Mouse (Mus musculus) lung, embryonic 15.5 days (tissue): Measurements from ENCODE around the gene B830017H08Rik. TPM values are rescaled to one million over a fixed set of nuclear protein-coding genes. Genes with fewer than 3 reads are reported as not detected.

Experiments used
- ATAC-seq: fragments of 200-750 bp; cut with Nextera tagmentation; 2 replicates; pipeline ENCODE4 v1.8.0; 2017; ENCODE audit warnings: moderate number of reproducible peaks, borderline replicate concordance; ENCODE audit not compliant: low FRiP score, low TSS enrichment; ENCODE audit errors: extremely low read depth
- H3K27ac ChIP-seq: fragments of 300-500 bp; sonication (generic); 2 replicates; pipeline ENCODE4 v1.5.1; 2015; ENCODE audit warnings: moderate library complexity, mild to moderate bottlenecking, inconsistent platforms
- H3K27me3 ChIP-seq: fragments of 300-500 bp; sonication (generic); 2 replicates; pipeline ENCODE4 v1.6.1; 2015; ENCODE audit warnings: inconsistent platforms
- H3K36me3 ChIP-seq: fragments of 300-500 bp; sonication (generic); 2 replicates; pipeline ENCODE4 v1.6.1; 2015; ENCODE audit warnings: inconsistent platforms
- H3K4me1 ChIP-seq: fragments of 300-500 bp; sonication (generic); 2 replicates; pipeline ENCODE4 v1.6.1; 2015; ENCODE audit warnings: inconsistent platforms
- H3K4me2 ChIP-seq: fragments of 300-500 bp; sonication (generic); 2 replicates; pipeline ENCODE4 v1.6.1; 2015; ENCODE audit warnings: inconsistent platforms, mild to moderate bottlenecking, moderate library complexity
- H3K4me3 ChIP-seq: fragments of 300-500 bp; sonication (generic); 2 replicates; pipeline ENCODE4 v1.5.1; 2015; ENCODE audit warnings: mild to moderate bottlenecking, inconsistent platforms
- H3K9ac ChIP-seq: fragments of 300-500 bp; sonication (generic); 2 replicates; pipeline ENCODE4 v1.6.1; 2015; ENCODE audit warnings: inconsistent platforms
- H3K9me3 ChIP-seq: fragments of 300-500 bp; sonication (generic); 2 replicates; pipeline ENCODE4 v1.6.1; 2016; ENCODE audit warnings: inconsistent platforms
- WGBS: fragments of 180-500 bp; shearing (Covaris S2); methylation state at CpG from one replicate; pipeline ENCODE4 v1.1.7; 2015; 5-methylcytosine and 5-hydroxymethylcytosine counted together
- polyA plus RNA-seq: library from polyadenylated mRNA; unstranded; fragments of >200 nt; fragmentation: Nextera tagmentation; extraction: Ambion mirVana; gene quantifications from 2 replicates; pipeline ENCODE4 v1.2.1, GENCODE M21; 2015

The B830017H08Rik gene
- polyA plus RNA-seq, 1 experiment from 2014 or later, result not detected

- 34% methylated on average over 18 of the region's 18 CpGs for WGBS
- H3K9ac ChIP-seq, result peak overlapping the region; percentile 18
- H3K4me1 ChIP-seq, result peaks cover 87% of the 10 kb centered on the region
- no peaks in the 10 kb centered on the region for H3K9me3 ChIP-seq
- peak overlapping the region; percentile 56 for H3K4me2 ChIP-seq
- no peak for ATAC-seq
- H3K27me3 ChIP-seq, result peaks cover 73% of the 10 kb centered on the region
- H3K4me3 ChIP-seq, result peak overlapping the region; percentile 27
- peaks cover 6% of the 10 kb centered on the region; the same call in 1 of the 2 replicates for H3K36me3 ChIP-seq
- H3K27ac ChIP-seq, result no peak overlapping the region
These were observed 30.5 kb upstream of the B830017H08Rik start for GRCm38 (mm10) chr16:17802456-17802838.

- H3K4me1 ChIP-seq, result peaks cover 93% of the 10 kb centered on the region
- peak overlapping the region; percentile 27 for H3K4me3 ChIP-seq
- peak overlapping the region; percentile 18; the same call in 1 of the 2 replicates for H3K9ac ChIP-seq
- peaks cover 77% of the 10 kb centered on the region for H3K27me3 ChIP-seq
- ATAC-seq, result no peak
- no peaks in the 10 kb centered on the region for H3K9me3 ChIP-seq
- H3K4me2 ChIP-seq, result peak overlapping the region; percentile 56
- 17% methylated on average over 83 of the region's 83 CpGs for WGBS
- H3K36me3 ChIP-seq, result peaks cover 9% of the 10 kb centered on the region; the same call in 1 of the 2 replicates
- no peak overlapping the region for H3K27ac ChIP-seq
These were observed 29.9 kb upstream of the B830017H08Rik start for GRCm38 (mm10) chr16:17802839-17803674.

DNA sequence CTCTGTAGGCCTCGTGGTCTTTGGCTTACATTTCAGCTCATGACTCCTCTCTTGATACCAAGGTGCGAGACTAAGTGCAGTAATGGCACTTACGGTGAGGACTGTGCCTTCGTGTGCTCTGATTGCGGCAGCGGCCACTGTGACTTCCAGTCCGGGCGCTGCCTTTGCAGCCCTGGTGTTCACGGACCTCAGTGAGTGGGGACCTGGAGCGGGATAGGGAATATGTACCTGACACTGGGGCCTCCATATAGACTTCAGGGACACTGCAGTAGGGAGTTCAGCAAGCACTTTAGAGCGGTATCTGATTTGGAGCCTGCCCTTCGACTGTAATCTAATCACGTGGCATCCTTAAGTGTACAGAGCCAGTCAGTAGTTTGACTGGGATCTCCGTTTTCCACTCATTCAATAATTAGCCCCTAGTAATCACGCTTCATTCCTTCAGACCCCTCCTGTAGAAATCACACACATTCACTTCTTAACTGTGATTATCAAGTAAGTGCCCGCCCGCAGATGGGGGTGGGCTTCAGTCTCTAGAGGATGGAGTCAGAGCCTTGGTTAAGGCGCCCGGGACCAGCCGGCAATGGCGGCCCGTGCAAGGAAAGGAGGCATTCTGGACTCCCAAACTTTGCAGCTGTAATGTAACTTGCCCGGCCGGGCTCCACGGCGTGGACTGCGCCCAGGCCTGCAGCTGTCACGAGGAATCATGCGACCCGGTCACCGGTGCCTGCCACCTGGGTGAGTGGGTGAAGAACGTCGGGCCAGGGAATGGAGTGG is 29.1 kb upstream of the B830017H08Rik start:
- Histone ChIP-seq H3K36me3 (peaks cover 14% of the 10 kb centered on the region; the same call in 1 of the 2 replicates), H3K4me3 (peak overlapping the region; percentile 25), H3K27me3 (peaks cover 78% of the 10 kb centered on the region), H3K4me2 (peak overlapping the region; percentile 56), H3K4me1 (peaks cover 96% of the 10 kb centered on the region), H3K9ac (no peak overlapping the region), H3K9me3 (no peaks in the 10 kb centered on the region), H3K27ac (no peak overlapping the region)
- 33% methylated on average over 33 of the region's 33 CpGs for WGBS
- ATAC-seq, result no peak

GRCm38 (mm10) chr16:17804449-17804912 is 28.4 kb upstream of the B830017H08Rik start:
- ATAC-seq, result peak; percentile 23; the same call in 1 of the 2 replicates
- no peaks in the 10 kb centered on the region for H3K9me3 ChIP-seq
- no peak overlapping the region for H3K27ac ChIP-seq
- peak overlapping the region; percentile 56 for H3K4me2 ChIP-seq
- WGBS, result 15% methylated on average over 33 of the region's 33 CpGs
- peaks cover 14% of the 10 kb centered on the region; the same call in 1 of the 2 replicates for H3K36me3 ChIP-seq
- H3K4me3 ChIP-seq, result peak overlapping the region; percentile 25
- no peak overlapping the region; the same call in 1 of the 2 replicates for H3K9ac ChIP-seq
- H3K4me1 ChIP-seq, result peaks cover 96% of the 10 kb centered on the region
- H3K27me3 ChIP-seq, result peaks cover 72% of the 10 kb centered on the region

- Histone ChIP-seq H3K9ac (no peak overlapping the region; the same call in 1 of the 2 replicates), H3K4me1 (peaks cover 95% of the 10 kb centered on the region), H3K9me3 (no peaks in the 10 kb centered on the region), H3K27ac (no peak overlapping the region), H3K4me2 (peak overlapping the region; percentile 56), H3K27me3 (peaks cover 67% of the 10 kb centered on the region), H3K4me3 (peak overlapping the region; percentile 25; the same call in 1 of the 2 replicates), H3K36me3 (peaks cover 14% of the 10 kb centered on the region; the same call in 1 of the 2 replicates)
- ATAC-seq, result no peak
- WGBS, result 44% methylated on average over 7 of the region's 7 CpGs
These were observed 27.9 kb upstream of the B830017H08Rik start for GRCm38 (mm10) chr16:17804982-17805381.

DNA sequence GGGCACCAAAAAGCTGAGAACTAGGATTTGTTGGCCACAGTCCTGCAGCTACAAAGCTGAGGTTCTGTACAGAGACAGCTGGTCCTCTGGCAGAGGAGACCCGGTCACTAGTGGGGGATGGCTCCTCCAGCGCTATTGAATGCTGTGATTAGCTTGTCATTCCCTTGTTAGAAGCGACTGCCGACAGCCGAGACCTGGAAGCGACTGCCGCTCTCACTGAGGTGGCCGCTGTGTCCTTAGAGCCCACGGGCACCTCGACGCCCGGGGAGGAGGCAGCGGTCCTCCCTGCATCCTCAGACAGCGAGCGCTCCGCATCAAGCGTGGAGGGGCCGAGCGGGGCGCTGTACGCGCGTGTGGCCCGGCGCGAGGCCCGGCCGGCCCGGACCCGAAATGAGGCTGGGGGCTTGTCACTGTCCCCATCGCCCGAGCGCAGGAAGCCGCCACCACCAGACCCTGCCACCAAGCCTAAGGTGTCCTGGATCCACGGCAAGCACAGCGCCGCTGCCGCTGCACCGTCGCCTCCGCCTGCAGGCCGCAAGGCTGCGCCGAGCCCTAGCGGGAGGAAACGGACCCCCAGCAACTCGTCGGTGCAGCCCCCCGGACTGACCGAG is 26.2 kb upstream of the B830017H08Rik start:
- peak overlapping the region; percentile 45 for H3K4me3 ChIP-seq
- no peaks in the 10 kb centered on the region for H3K9me3 ChIP-seq
- no peak; the same call in 1 of the 2 replicates for ATAC-seq
- H3K27ac ChIP-seq, result peak overlapping the region; percentile 74
- peaks cover 88% of the 10 kb centered on the region for H3K4me1 ChIP-seq
- 10% methylated on average over 50 of the region's 50 CpGs for WGBS
- peak overlapping the region; percentile 92 for H3K4me2 ChIP-seq
- peaks cover 57% of the 10 kb centered on the region for H3K27me3 ChIP-seq
- H3K36me3 ChIP-seq, result peaks cover 14% of the 10 kb centered on the region; the same call in 1 of the 2 replicates
- peak overlapping the region; percentile 57 for H3K9ac ChIP-seq

DNA sequence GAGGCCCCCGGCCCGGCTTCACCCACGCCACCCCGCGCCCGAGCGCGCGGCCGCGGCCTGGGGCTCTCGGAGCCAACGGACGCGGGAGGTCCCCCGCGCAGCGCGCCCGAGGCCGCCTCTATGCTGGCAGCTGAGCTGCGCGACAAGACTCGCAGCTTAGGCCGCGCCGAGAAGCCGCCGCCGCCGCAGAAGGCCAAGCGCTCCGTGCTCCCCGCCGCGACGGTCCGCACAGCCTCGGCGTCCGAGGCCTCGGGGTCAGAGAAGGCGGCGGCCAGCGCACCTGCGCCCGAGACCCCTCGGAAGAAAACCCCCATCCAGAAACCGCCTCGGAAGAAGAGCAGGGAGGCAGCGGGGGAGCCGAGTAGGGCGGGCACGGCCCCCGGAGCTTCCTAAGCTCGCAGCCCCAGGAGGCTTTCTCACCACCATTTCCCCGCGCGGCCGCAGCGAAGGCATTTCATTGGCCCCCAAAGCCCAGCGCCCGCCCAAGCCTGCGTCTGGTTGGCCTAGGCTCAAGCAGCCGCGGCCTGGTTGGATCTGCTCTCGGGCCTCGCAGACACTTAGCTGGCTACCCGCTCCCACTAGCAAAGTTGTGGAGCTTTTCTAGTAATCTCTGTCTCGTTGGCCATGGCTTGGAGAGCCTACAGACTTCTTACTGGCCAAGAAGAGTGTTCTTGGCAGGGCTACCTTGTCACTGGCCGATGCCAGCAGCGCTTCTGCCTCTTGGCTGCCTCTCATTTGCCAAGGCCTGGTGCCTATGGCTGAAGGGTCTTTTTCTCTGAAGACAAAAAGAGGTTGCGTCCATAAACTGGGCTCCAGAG is 25.5 kb upstream of the B830017H08Rik start:
- Histone ChIP-seq H3K4me2 (peak overlapping the region; percentile 92), H3K36me3 (peaks cover 14% of the 10 kb centered on the region; the same call in 1 of the 2 replicates), H3K27me3 (peaks cover 50% of the 10 kb centered on the region), H3K27ac (peak overlapping the region; percentile 74), H3K9me3 (no peaks in the 10 kb centered on the region), H3K9ac (peak overlapping the region; percentile 57), H3K4me1 (peaks cover 84% of the 10 kb centered on the region), H3K4me3 (peak overlapping the region; percentile 45)
- peak; percentile 29; the same call in 1 of the 2 replicates for ATAC-seq
- WGBS, result 8% methylated on average over 73 of the region's 73 CpGs

GRCm38 (mm10) chr16:17809125-17809524 is 23.8 kb upstream of the B830017H08Rik start:
- Histone ChIP-seq H3K4me2 (no peak overlapping the region), H3K4me1 (peaks cover 67% of the 10 kb centered on the region), H3K4me3 (no peak overlapping the region), H3K9ac (no peak overlapping the region), H3K9me3 (no peaks in the 10 kb centered on the region), H3K27me3 (peaks cover 32% of the 10 kb centered on the region), H3K36me3 (peaks cover 10% of the 10 kb centered on the region; the same call in 1 of the 2 replicates), H3K27ac (peak overlapping the region; percentile 82)
- 75% methylated on average over 4 of the region's 4 CpGs for WGBS
- ATAC-seq, result no peak

DNA sequence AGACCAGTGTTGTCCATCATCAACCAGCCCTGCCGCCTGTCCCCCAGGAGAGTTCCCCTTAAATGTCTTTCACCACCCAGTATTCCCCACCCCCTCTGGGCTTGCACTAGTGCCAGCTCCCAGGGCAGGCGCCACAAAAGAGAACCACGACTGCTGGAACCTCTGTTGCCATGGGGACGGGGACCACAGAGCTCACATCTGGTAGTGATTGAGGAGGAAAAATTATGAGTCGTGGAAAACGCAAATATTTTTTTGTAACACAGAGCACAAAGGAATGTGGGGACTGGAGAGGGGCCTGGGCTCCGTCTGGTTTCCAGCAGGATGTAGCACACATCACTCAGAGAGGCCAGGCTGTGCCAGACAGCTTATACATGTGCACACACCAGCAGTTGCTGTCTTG is 23.2 kb upstream of the B830017H08Rik start:
- H3K9me3 ChIP-seq, result no peaks in the 10 kb centered on the region
- peak; percentile 77 for ATAC-seq
- no peak overlapping the region for H3K4me2 ChIP-seq
- WGBS, result 10% methylated on average over 7 of the region's 7 CpGs
- H3K27me3 ChIP-seq, result peaks cover 32% of the 10 kb centered on the region
- no peak overlapping the region for H3K4me3 ChIP-seq
- no peak overlapping the region for H3K9ac ChIP-seq
- H3K4me1 ChIP-seq, result peaks cover 61% of the 10 kb centered on the region
- peaks cover 10% of the 10 kb centered on the region; the same call in 1 of the 2 replicates for H3K36me3 ChIP-seq
- peak overlapping the region; percentile 82 for H3K27ac ChIP-seq

- H3K36me3 ChIP-seq, result 0 out of 2 replicates have a peak, but pooled peaks cover 7% of the 10 kb centered on the region
- H3K4me2 ChIP-seq, result no peak overlapping the region
- WGBS, result 5% methylated on average over 5 of the region's 5 CpGs
- peaks cover 24% of the 10 kb centered on the region for H3K27me3 ChIP-seq
- no peak for ATAC-seq
- peaks cover 51% of the 10 kb centered on the region for H3K4me1 ChIP-seq
- H3K9ac ChIP-seq, result no peak overlapping the region
- H3K4me3 ChIP-seq, result no peak overlapping the region
- H3K27ac ChIP-seq, result no peak overlapping the region
- no peaks in the 10 kb centered on the region for H3K9me3 ChIP-seq
These were observed 20.8 kb upstream of the B830017H08Rik start for GRCm38 (mm10) chr16:17812120-17812519.
